10 mouse cellular contexts compared by ENCODE assay signal in the genomic region with DNA sequence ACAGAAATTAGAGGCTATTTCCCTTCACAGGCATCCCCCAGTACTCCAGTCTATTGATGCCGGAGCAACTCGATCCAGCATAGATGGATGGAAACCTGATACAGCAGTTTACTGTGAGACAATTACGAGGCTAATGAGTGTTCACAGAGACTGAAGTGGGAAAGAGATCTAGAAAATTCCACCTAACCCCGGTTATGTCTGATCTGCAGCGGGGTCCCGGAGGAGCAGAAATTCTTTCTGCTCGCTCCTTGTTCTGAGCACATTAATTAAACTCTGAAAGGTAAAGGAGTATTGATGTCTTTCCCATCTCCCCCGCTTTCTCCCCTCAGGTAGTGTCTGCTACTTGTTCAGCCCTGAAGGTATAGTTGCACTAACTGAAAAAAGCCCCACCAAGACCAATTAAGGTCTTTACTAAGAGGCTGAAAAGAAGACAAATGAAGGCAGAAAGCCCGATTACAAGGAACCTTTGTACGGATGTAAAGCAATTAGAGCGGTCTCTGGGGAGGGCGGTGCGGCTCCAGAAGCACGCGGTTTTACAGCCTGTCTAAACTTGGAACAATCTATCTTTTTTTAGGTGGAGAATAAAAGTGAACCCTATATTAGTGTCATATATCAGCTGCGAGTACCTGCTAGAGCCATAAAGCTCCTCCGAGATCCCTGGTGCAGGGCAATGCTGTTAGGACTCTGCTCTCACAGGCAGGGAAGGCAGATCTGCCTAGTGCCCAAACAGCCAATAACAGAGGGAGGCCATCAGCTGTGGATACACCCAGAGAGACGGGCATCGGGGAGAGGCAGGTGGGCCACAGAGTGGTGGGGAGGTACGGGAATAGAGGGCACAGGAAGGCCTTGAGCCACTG.
DNase-seq lines count a peak whose midpoint lies in the region; ATAC-seq lines count a peak whose summit lies in the region.
"Had no signal": no experiment of that assay in that cellular context is flagged by ENCODE, and none has a peak within 500 bp of the region (broad histone marks: within the 10 kb centered on the region; RNA-seq: fewer than 3 reads in every experiment).

No protein-coding gene starts in this region.

- intact Hi-C loops in heart, postnatal 14 days (cut with DNase I) = no loop called here

- no peak overlapping the region for H3K4me3 ChIP-seq in embryonic facial prominence, embryonic 12.5 days
- H3K4me3 ChIP-seq in hindbrain, embryonic 14.5 days (replicated peaks; ENCODE audit: low read length) = no peak overlapping the region
- no peak overlapping the region for H3K4me3 ChIP-seq in midbrain, embryonic 13.5 days (replicated peaks)

- no peaks in the 10 kb centered on the region for H3K9me3 ChIP-seq in embryonic facial prominence, embryonic 12.5 days
- H3K9me3 ChIP-seq in hindbrain, embryonic 14.5 days (ENCODE audit: control insufficient read depth, low read length) = no peaks in the 10 kb centered on the region
- H3K9me3 ChIP-seq in midbrain, embryonic 13.5 days = no peaks in the 10 kb centered on the region

- DNase-seq in R1 (ENCODE audit: low read depth, low spot score) = peak; percentile 2
- DNase-seq in hindbrain, embryonic 14.5 days (ENCODE audit: low spot score) = no peak
- no peak for DNase-seq in lung, postnatal 10 days
- DNase-seq in heart, postnatal 14 days = no peak
- DNase-seq in testis, postnatal 10 days (ENCODE audit: low spot score) = no peak
- DNase-seq in kidney, adult 9 months = no peak
- DNase-seq: cerebellum, adult 11-12 months; thymus, adult 2 months had no signal

- H3K27me3 ChIP-seq in embryonic facial prominence, embryonic 12.5 days = 0 out of 2 replicates have a peak, but pooled peaks cover 4% of the 10 kb centered on the region
- H3K27me3 ChIP-seq in hindbrain, embryonic 14.5 days (ENCODE audit: control insufficient read depth, insufficient read depth, low read length) = no peaks in the 10 kb centered on the region
- H3K27me3 ChIP-seq in midbrain, embryonic 13.5 days = no peaks in the 10 kb centered on the region

- H3K27ac ChIP-seq in embryonic facial prominence, embryonic 12.5 days = peak overlapping the region; percentile 48; the same call in 1 of the 2 replicates
- peak overlapping the region; percentile 51 for H3K27ac ChIP-seq in hindbrain, embryonic 14.5 days
- H3K27ac ChIP-seq in midbrain, embryonic 13.5 days = peak overlapping the region; percentile 22; the same call in 1 of the 2 replicates

- no peak overlapping the region for H3K9ac ChIP-seq in embryonic facial prominence, embryonic 12.5 days
- H3K9ac ChIP-seq in hindbrain, embryonic 14.5 days = no peak overlapping the region
- no peak overlapping the region for H3K9ac ChIP-seq in midbrain, embryonic 13.5 days (replicated peaks)

- H3K4me1 ChIP-seq in embryonic facial prominence, embryonic 12.5 days = peaks cover 41% of the 10 kb centered on the region
- H3K4me1 ChIP-seq in hindbrain, embryonic 14.5 days (replicated peaks; ENCODE audit: control insufficient read depth, insufficient read depth, low read length) = peaks cover 41% of the 10 kb centered on the region
- H3K4me1 ChIP-seq in midbrain, embryonic 13.5 days (replicated peaks) = peaks cover 56% of the 10 kb centered on the region

- H3K36me3 ChIP-seq in embryonic facial prominence, embryonic 12.5 days = no peaks in the 10 kb centered on the region
- no peaks in the 10 kb centered on the region for H3K36me3 ChIP-seq in hindbrain, embryonic 14.5 days (replicated peaks; ENCODE audit: control insufficient read depth, insufficient read depth)
- no peaks in the 10 kb centered on the region for H3K36me3 ChIP-seq in midbrain, embryonic 13.5 days

- H3K4me2 ChIP-seq in embryonic facial prominence, embryonic 12.5 days (replicated peaks) = peak overlapping the region; percentile 18
- H3K4me2 ChIP-seq in hindbrain, embryonic 14.5 days (replicated peaks) = peak overlapping the region; percentile 9; the same call in 1 of the 2 replicates
- no peak overlapping the region; the same call in 1 of the 2 replicates for H3K4me2 ChIP-seq in midbrain, embryonic 13.5 days (replicated peaks)

- ATAC-seq in embryonic facial prominence, embryonic 12.5 days (ENCODE audit: insufficient number of reproducible peaks, insufficient read depth, low FRiP score, low TSS enrichment) = peak; percentile 45; the same call in 1 of the 2 replicates
- ATAC-seq in hindbrain, embryonic 14.5 days (ENCODE audit: low FRiP score) = peak; percentile 69; the same call in 1 of the 2 replicates
- peak; percentile 67 for ATAC-seq in midbrain, embryonic 13.5 days

- 12% methylated on average over 20 of the region's 20 CpGs for WGBS in embryonic facial prominence, embryonic 12.5 days
- 29% methylated on average over 20 of the region's 20 CpGs for WGBS in hindbrain, embryonic 14.5 days
- WGBS in midbrain, embryonic 13.5 days = 39% methylated on average over 20 of the region's 20 CpGs
